Mouse (Mus musculus): ENCODE measurements around the gene Mfsd2a. TPM values are rescaled to one million over a fixed set of nuclear protein-coding genes. Genes with fewer than 3 reads are reported as not detected.

Mfsd2a gene
- total RNA-seq, 2 experiments from 2014 or later = 0.10 TPM; not detected in 1

GRCm38 (mm10) chr4:122972056-122972455, 11.1 kb upstream of the Mfsd2a start:
- no peak for DNase-seq
- Histone ChIP-seq H3K4me3 (no peak overlapping the region), H3K27ac (no peak overlapping the region)
- TF ChIP-seq CTCF (IDR thresholded peaks at IDR 0.05) = no peak
- intact Hi-C loops (cut with DNase I) = no loop called here

GRCm38 (mm10) chr4:122971646-122972045, 10.7 kb upstream of the Mfsd2a start:
- no peak for TF ChIP-seq CTCF (IDR thresholded peaks at IDR 0.05)

GRCm38 (mm10) chr4:122971191-122971590, 10.2 kb upstream of the Mfsd2a start:
- no peak for TF ChIP-seq CTCF (IDR thresholded peaks at IDR 0.05)
- no peak overlapping the region for H3K4me3 ChIP-seq
- H3K27ac ChIP-seq = no peak overlapping the region
- DNase-seq = no peak
- intact Hi-C loops (cut with DNase I) = no loop called here

More at GRCm38 (mm10) chr4:122971646-122972045, 10.7 kb upstream of the Mfsd2a start:
- DNase-seq = no peak
- Histone ChIP-seq H3K4me3 (no peak overlapping the region), H3K27ac (no peak overlapping the region)
- intact Hi-C loops (cut with DNase I) = no loop called here

- no peak for TF ChIP-seq CTCF (IDR thresholded peaks at IDR 0.05)
- Histone ChIP-seq H3K27ac (no peak overlapping the region), H3K4me3 (no peak overlapping the region)
- intact Hi-C loops (cut with DNase I) = no loop called here
- no peak for DNase-seq
Measured at GRCm38 (mm10) chr4:122968106-122968505, 7.1 kb upstream of the Mfsd2a start.

- no peak for TF ChIP-seq CTCF (IDR thresholded peaks at IDR 0.05)
- Histone ChIP-seq H3K4me3 (no peak overlapping the region), H3K27ac (no peak overlapping the region)
- intact Hi-C loops (cut with DNase I) = no loop called here
- DNase-seq = no peak
Measured at GRCm38 (mm10) chr4:122962751-122963150, 1.8 kb upstream of the Mfsd2a start.

GRCm38 (mm10) chr4:122961589-122961988, 601 bp upstream of the Mfsd2a start:
- no peak overlapping the region for H3K27ac ChIP-seq
- intact Hi-C loops (cut with DNase I) = no loop called here
- H3K4me3 ChIP-seq = peak overlapping the region; percentile 75
- no peak for TF ChIP-seq CTCF (IDR thresholded peaks at IDR 0.05)
- no peak for DNase-seq

- TF ChIP-seq CTCF (IDR thresholded peaks at IDR 0.05) = no peak
- Histone ChIP-seq H3K27ac (no peak overlapping the region), H3K4me3 (peak overlapping the region; percentile 75)
- no peak for DNase-seq
- intact Hi-C loops (cut with DNase I) = no loop called here
Measured at GRCm38 (mm10) chr4:122960321-122961099, 478 bp downstream of the Mfsd2a start.

- H3K4me3 ChIP-seq = peak overlapping the region; percentile 75
- DNase-seq = no peak
- TF ChIP-seq CTCF (IDR thresholded peaks at IDR 0.05) = no peak
- no peak overlapping the region; the same call in 1 of the 2 replicates for H3K27ac ChIP-seq
- intact Hi-C loops (cut with DNase I) = no loop called here
Measured at GRCm38 (mm10) chr4:122959816-122960215, 1.2 kb downstream of the Mfsd2a start.

- Histone ChIP-seq H3K27ac (no peak overlapping the region), H3K4me3 (no peak overlapping the region)
- intact Hi-C loops (cut with DNase I) = no loop called here
- DNase-seq = peak; percentile 33
- no peak for TF ChIP-seq CTCF (IDR thresholded peaks at IDR 0.05)
Measured at GRCm38 (mm10) chr4:122958491-122959031, 2.4 kb downstream of the Mfsd2a start.

GRCm38 (mm10) chr4:122956301-122956700, 4.7 kb downstream of the Mfsd2a start:
- Histone ChIP-seq H3K4me3 (no peak overlapping the region), H3K27ac (no peak overlapping the region)
- TF ChIP-seq CTCF (IDR thresholded peaks at IDR 0.05) = no peak
- no peak for DNase-seq
- intact Hi-C loops (cut with DNase I) = no loop called here

GRCm38 (mm10) chr4:122955412-122956136, 5.4 kb downstream of the Mfsd2a start:
- peak; percentile 81 for DNase-seq
- intact Hi-C loops (cut with DNase I) = no loop called here
- Histone ChIP-seq H3K4me3 (peak overlapping the region; percentile 33), H3K27ac (no peak overlapping the region)
- no peak for TF ChIP-seq CTCF (IDR thresholded peaks at IDR 0.05)

- intact Hi-C loops (cut with DNase I) = no loop called here
- no peak for TF ChIP-seq CTCF (IDR thresholded peaks at IDR 0.05)
- peak overlapping the region; percentile 33 for H3K4me3 ChIP-seq
- no peak overlapping the region for H3K27ac ChIP-seq
- no peak for DNase-seq
Measured at GRCm38 (mm10) chr4:122954680-122955411, 6.1 kb downstream of the Mfsd2a start.

Measured in gastrocnemius, adult 2 months (tissue).